Mouse (Mus musculus): ENCODE measurements around the gene Chmp6.
A peak's percentile ranks its signal among the peaks of the same experiment; 100 is the strongest.

Gene Chmp6

GRCm38 (mm10) chr11:119913291-119913934, at the start of gene Chmp6:
Gene Chmp6 (plus strand): TSS chr11:119913441.
- peak; percentile 91 to 95 for DNase-seq (ENCODE audit: low spot score in 2 of 2)

- DNase-seq (ENCODE audit: low spot score in 2 of 2): no peak
Observed at GRCm38 (mm10) chr11:119866837-119867236, 46.4 kb upstream of the Chmp6 start.

- no peak for DNase-seq (ENCODE audit: low spot score in 2 of 2)
Observed at GRCm38 (mm10) chr11:119868138-119868537, 45.1 kb upstream of the Chmp6 start.

- no peak for DNase-seq (ENCODE audit: low spot score in 2 of 2)
Observed at GRCm38 (mm10) chr11:119868556-119868955, 44.7 kb upstream of the Chmp6 start.

- DNase-seq (ENCODE audit: low spot score in 2 of 2): no peak
Observed at GRCm38 (mm10) chr11:119871141-119871540, 42.1 kb upstream of the Chmp6 start.

GRCm38 (mm10) chr11:119873643-119874042, 39.6 kb upstream of the Chmp6 start:
- no peak for DNase-seq (ENCODE audit: low spot score in 2 of 2)

GRCm38 (mm10) chr11:119874841-119875240, 38.4 kb upstream of the Chmp6 start:
- DNase-seq (ENCODE audit: low spot score in 2 of 2): no peak

- DNase-seq (ENCODE audit: low spot score in 2 of 2): no peak
Observed at GRCm38 (mm10) chr11:119875685-119876084, 37.6 kb upstream of the Chmp6 start.

- no peak for DNase-seq (ENCODE audit: low spot score in 2 of 2)
Observed at GRCm38 (mm10) chr11:119877124-119877523, 36.1 kb upstream of the Chmp6 start.

- DNase-seq (ENCODE audit: low spot score in 2 of 2): no peak
Observed at GRCm38 (mm10) chr11:119879573-119879972, 33.7 kb upstream of the Chmp6 start.

- DNase-seq (ENCODE audit: low spot score in 2 of 2): no peak
Observed at GRCm38 (mm10) chr11:119883646-119884045, 29.6 kb upstream of the Chmp6 start.

- DNase-seq (ENCODE audit: low spot score in 2 of 2): no peak
Observed at GRCm38 (mm10) chr11:119889966-119890365, 23.3 kb upstream of the Chmp6 start.

- DNase-seq (ENCODE audit: low spot score in 2 of 2): no peak
Observed at GRCm38 (mm10) chr11:119891601-119892215, 21.5 kb upstream of the Chmp6 start.

- DNase-seq (ENCODE audit: low spot score in 2 of 2): no peak
Observed at GRCm38 (mm10) chr11:119893667-119894236, 19.5 kb upstream of the Chmp6 start.

GRCm38 (mm10) chr11:119894634-119895033, 18.6 kb upstream of the Chmp6 start:
- no peak for DNase-seq (ENCODE audit: low spot score in 2 of 2)

GRCm38 (mm10) chr11:119897041-119897440, 16.2 kb upstream of the Chmp6 start:
- DNase-seq (ENCODE audit: low spot score in 2 of 2): no peak

- no peak for DNase-seq (ENCODE audit: low spot score in 2 of 2)
Observed at GRCm38 (mm10) chr11:119898976-119899375, 14.3 kb upstream of the Chmp6 start.

- DNase-seq (ENCODE audit: low spot score in 2 of 2): no peak
Observed at GRCm38 (mm10) chr11:119901174-119901573, 12.1 kb upstream of the Chmp6 start.

- no peak for DNase-seq (ENCODE audit: low spot score in 2 of 2)
Observed at GRCm38 (mm10) chr11:119902891-119903290, 10.3 kb upstream of the Chmp6 start.

- peak; percentile 80 to 85 for DNase-seq (ENCODE audit: low spot score in 2 of 2)
Observed at GRCm38 (mm10) chr11:119904621-119905286, 8.5 kb upstream of the Chmp6 start.

GRCm38 (mm10) chr11:119905794-119906193, 7.4 kb upstream of the Chmp6 start:
- no peak for DNase-seq (ENCODE audit: low spot score in 2 of 2)

- DNase-seq (ENCODE audit: low spot score in 2 of 2): peak; percentile 63 to 68
Observed at GRCm38 (mm10) chr11:119907006-119907650, 6.1 kb upstream of the Chmp6 start.

Measured in right cerebral cortex, adult 2 months (tissue).